Mouse (Mus musculus) spleen, adult 2 months (tissue): Measurements from ENCODE around the gene Cmya5.

ENCODE experiments used
- CTCF ChIP-seq: fragments of 200-500 bp; IDR thresholded peaks from 2 replicates; pipeline ENCODE4 v1.5.1; 2011; ENCODE audit warnings: mild to moderate bottlenecking, inconsistent platforms; ENCODE audit not compliant: insufficient read depth, insufficient read length, insufficient replicate concordance; ENCODE audit errors: extremely low read depth
- POLR2A ChIP-seq: fragments of 200-500 bp; IDR thresholded peaks from 2 replicates; pipeline ENCODE4 v1.6.1; 2011; ENCODE audit warnings: low read depth, low read length, inconsistent platforms

DNA sequence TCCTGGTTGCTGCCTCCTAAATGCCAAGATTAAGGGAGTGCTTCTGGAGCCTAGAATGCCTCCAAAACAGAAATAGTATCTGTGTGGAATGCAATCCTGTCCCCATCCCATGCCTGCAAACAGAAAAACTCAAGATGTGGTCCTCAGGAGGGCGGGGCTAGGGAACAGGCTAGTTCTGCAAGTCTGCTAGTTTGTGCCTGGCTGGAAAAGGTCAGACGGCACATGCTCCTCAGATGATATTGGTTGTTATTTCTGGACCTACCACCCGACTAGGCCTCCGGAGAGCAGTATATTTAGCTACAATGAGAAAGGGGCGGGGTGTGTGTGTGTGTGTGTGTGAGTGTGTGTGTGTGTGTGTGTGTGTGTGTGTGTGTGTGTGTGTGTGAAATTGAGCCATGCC is 93.0 kb downstream of the Cmya5 start:
- TF ChIP-seq CTCF = no peak
- TF ChIP-seq POLR2A = no peak
